Mouse (Mus musculus) liver, postnatal 0 days (tissue): Measurements from ENCODE around the gene Unc79. TPM values are rescaled to one million over a fixed set of nuclear protein-coding genes. Genes with fewer than 3 reads are reported as not detected.

Source experiments
- ATAC-seq: fragments of 200-750 bp; cut with Nextera tagmentation; 2 replicates; pipeline ENCODE4 v1.8.0; 2017; ENCODE audit warnings: mild to moderate bottlenecking, moderate library complexity
- DNase-seq: peaks from one replicate; pipeline ENCODE4 v3.0.0-alpha.2; 2016
- H3K27ac ChIP-seq: fragments of 300-500 bp; sonication (generic); 2 replicates; pipeline ENCODE4 v1.5.1; 2014; ENCODE audit warnings: antibody characterized with exemption, moderate library complexity, mild to moderate bottlenecking, low read depth
- H3K27me3 ChIP-seq: fragments of 300-500 bp; sonication (generic); 2 replicates; pipeline ENCODE4 v1.6.1; 2014; ENCODE audit warnings: low read length, control low read depth, mixed read lengths; ENCODE audit not compliant: insufficient read depth
- H3K36me3 ChIP-seq: fragments of 300-500 bp; sonication (generic); replicated peaks from 2 replicates; pipeline ENCODE4 v1.6.1; 2014; ENCODE audit warnings: mild to moderate bottlenecking, control low read depth, low read length, moderate library complexity, mixed read lengths; ENCODE audit not compliant: insufficient read depth
- H3K4me1 ChIP-seq: fragments of 300-500 bp; sonication (generic); 2 replicates; pipeline ENCODE4 v1.6.1; 2014; ENCODE audit warnings: antibody characterized with exemption, mild to moderate bottlenecking, control low read depth; ENCODE audit not compliant: insufficient read depth
- H3K4me2 ChIP-seq: fragments of 300-500 bp; sonication (generic); 2 replicates; pipeline ENCODE4 v1.6.1; 2014; ENCODE audit warnings: low read depth, mild to moderate bottlenecking, low read length, moderate library complexity, mixed read lengths
- H3K4me3 ChIP-seq: fragments of 300-500 bp; sonication (generic); 2 replicates; pipeline ENCODE4 v1.5.1; 2014; ENCODE audit warnings: low read depth, low read length
- H3K9ac ChIP-seq: fragments of 300-500 bp; sonication (generic); replicated peaks from 2 replicates; pipeline ENCODE4 v1.6.1; 2014; ENCODE audit warnings: mild to moderate bottlenecking, moderate library complexity
- H3K9me3 ChIP-seq: fragments of 300-500 bp; sonication (generic); 2 replicates; pipeline ENCODE4 v1.6.1; 2016; ENCODE audit warnings: mild to moderate bottlenecking, control low read depth, low read length, mixed read lengths
- CTCF ChIP-seq: sonication (generic); IDR thresholded peaks from 2 replicates; pipeline ENCODE4 v1.5.1; 2016; ENCODE audit warnings: antibody characterized with exemption, low read depth
- EP300 ChIP-seq: IDR thresholded peaks from 2 replicates; pipeline ENCODE4 v1.6.1; 2016; ENCODE audit warnings: antibody characterized with exemption, low read depth, mild to moderate bottlenecking
- WGBS: fragments of 180-500 bp; shearing (Covaris S2); extraction: QIAGEN DNeasy Blood & Tissue Kit; methylation state at CpG from one replicate; pipeline ENCODE4 v1.1.7; 2014; ENCODE audit not compliant: insufficient replicate concordance; 5-methylcytosine and 5-hydroxymethylcytosine counted together
- polyA plus RNA-seq: library from polyadenylated mRNA; unstranded; fragments of >200 nt; fragmentation: Nextera tagmentation; extraction: Ambion mirVana; gene quantifications from 2 replicates; pipeline ENCODE4 v1.2.1, GENCODE M21; 2015

The Unc79 gene
- polyA plus RNA-seq, 1 experiment from 2014 or later, result 0.01 TPM

GRCm38 (mm10) chr12:103189771-103190170, 241.1 kb downstream of the Unc79 start:
- Histone ChIP-seq H3K4me1 (no peaks in the 10 kb centered on the region), H3K4me2 (no peak overlapping the region), H3K27me3 (no peaks in the 10 kb centered on the region), H3K4me3 (no peak overlapping the region), H3K9ac (no peak overlapping the region), H3K27ac (no peak overlapping the region), H3K36me3 (no peaks in the 10 kb centered on the region), H3K9me3 (no peaks in the 10 kb centered on the region)
- 81% methylated on average over 12 of the region's 12 CpGs for WGBS
- TF ChIP-seq EP300, result no peak
- TF ChIP-seq CTCF, result no peak
- ATAC-seq (no peak), DNase-seq (no peak)

GRCm38 (mm10) chr12:103192996-103193395, 244.3 kb downstream of the Unc79 start:
- no peak overlapping the region for H3K27ac ChIP-seq
- TF ChIP-seq EP300 (no peak), CTCF (no peak)
- H3K27me3 ChIP-seq, result no peaks in the 10 kb centered on the region
- no peak overlapping the region for H3K9ac ChIP-seq
- H3K9me3 ChIP-seq, result no peaks in the 10 kb centered on the region
- H3K4me2 ChIP-seq, result no peak overlapping the region
- H3K4me1 ChIP-seq, result no peaks in the 10 kb centered on the region
- no peaks in the 10 kb centered on the region for H3K36me3 ChIP-seq
- no peak overlapping the region for H3K4me3 ChIP-seq
- DNase-seq (no peak), ATAC-seq (no peak)
- WGBS, result 59% methylated on average over 5 of the region's 5 CpGs

- Histone ChIP-seq H3K4me3 (no peak overlapping the region), H3K4me1 (no peaks in the 10 kb centered on the region), H3K9me3 (no peaks in the 10 kb centered on the region), H3K36me3 (no peaks in the 10 kb centered on the region), H3K27me3 (no peaks in the 10 kb centered on the region), H3K9ac (no peak overlapping the region), H3K27ac (no peak overlapping the region), H3K4me2 (no peak overlapping the region)
- ATAC-seq, result peak; percentile 35; the same call in 1 of the 2 replicates
- 39% methylated on average over 11 of the region's 11 CpGs for WGBS
- TF ChIP-seq EP300 (no peak), CTCF (no peak)
- peak; percentile 40 for DNase-seq
These were observed 254.2 kb downstream of the Unc79 start for GRCm38 (mm10) chr12:103202592-103203544.

- no peak overlapping the region for H3K27ac ChIP-seq
- DNase-seq (no peak), ATAC-seq (no peak)
- H3K4me2 ChIP-seq, result no peak overlapping the region
- H3K9me3 ChIP-seq, result no peaks in the 10 kb centered on the region
- no peaks in the 10 kb centered on the region for H3K36me3 ChIP-seq
- no peak overlapping the region for H3K9ac ChIP-seq
- WGBS, result 72% methylated on average over 7 of the region's 7 CpGs
- no peak overlapping the region for H3K4me3 ChIP-seq
- no peaks in the 10 kb centered on the region for H3K4me1 ChIP-seq
- TF ChIP-seq EP300, result no peak
- no peak for TF ChIP-seq CTCF
- no peaks in the 10 kb centered on the region for H3K27me3 ChIP-seq
These were observed 256.9 kb downstream of the Unc79 start for GRCm38 (mm10) chr12:103205561-103205960.

GRCm38 (mm10) chr12:103209581-103209980, 260.9 kb downstream of the Unc79 start:
- ATAC-seq (no peak), DNase-seq (no peak)
- Histone ChIP-seq H3K36me3 (no peaks in the 10 kb centered on the region), H3K9me3 (no peaks in the 10 kb centered on the region), H3K9ac (no peak overlapping the region), H3K27me3 (no peaks in the 10 kb centered on the region), H3K27ac (no peak overlapping the region), H3K4me2 (no peak overlapping the region), H3K4me3 (no peak overlapping the region), H3K4me1 (no peaks in the 10 kb centered on the region)
- WGBS, result 84% methylated on average over 7 of the region's 7 CpGs
- TF ChIP-seq EP300 (no peak), CTCF (no peak)

- 50% methylated on average over 5 of the region's 5 CpGs for WGBS
- no peak for DNase-seq
- ATAC-seq, result no peak
- Histone ChIP-seq H3K9me3 (no peaks in the 10 kb centered on the region), H3K27ac (no peak overlapping the region), H3K4me2 (no peak overlapping the region), H3K9ac (no peak overlapping the region), H3K36me3 (no peaks in the 10 kb centered on the region), H3K27me3 (no peaks in the 10 kb centered on the region), H3K4me3 (no peak overlapping the region), H3K4me1 (no peaks in the 10 kb centered on the region)
- TF ChIP-seq EP300 (no peak), CTCF (no peak)
These were observed 262.4 kb downstream of the Unc79 start for GRCm38 (mm10) chr12:103211078-103211477.
